Mouse (Mus musculus) ES-Bruce4 (cell line): Measurements from ENCODE around the gene Eprs.

Experiments used
- CTCF ChIP-seq: IDR thresholded peaks from one replicate; pipeline ENCODE4 v1.8.1; 2011; ENCODE audit warnings: low read depth, low read length
- POLR2A ChIP-seq: IDR thresholded peaks from one replicate; pipeline ENCODE4 v1.8.1; 2011; ENCODE audit warnings: low read length; ENCODE audit not compliant: insufficient read depth

- TF ChIP-seq CTCF: no peak
- TF ChIP-seq POLR2A: no peak
Observed at GRCm38 (mm10) chr1:185469551-185470021, 106.7 kb downstream of the Eprs start.
